Mouse (Mus musculus) heart, postnatal 0 days (tissue): ENCODE measurements around the gene Igdcc4.

Source experiments
- CTCF ChIP-seq: IDR thresholded peaks from 2 replicates; pipeline ENCODE4 v1.5.1; 2016; ENCODE audit warnings: antibody characterized with exemption, control low read depth, low read depth
- EP300 ChIP-seq: IDR thresholded peaks from 2 replicates; pipeline ENCODE4 v1.6.1; 2016; ENCODE audit warnings: antibody characterized with exemption, low read depth

DNA sequence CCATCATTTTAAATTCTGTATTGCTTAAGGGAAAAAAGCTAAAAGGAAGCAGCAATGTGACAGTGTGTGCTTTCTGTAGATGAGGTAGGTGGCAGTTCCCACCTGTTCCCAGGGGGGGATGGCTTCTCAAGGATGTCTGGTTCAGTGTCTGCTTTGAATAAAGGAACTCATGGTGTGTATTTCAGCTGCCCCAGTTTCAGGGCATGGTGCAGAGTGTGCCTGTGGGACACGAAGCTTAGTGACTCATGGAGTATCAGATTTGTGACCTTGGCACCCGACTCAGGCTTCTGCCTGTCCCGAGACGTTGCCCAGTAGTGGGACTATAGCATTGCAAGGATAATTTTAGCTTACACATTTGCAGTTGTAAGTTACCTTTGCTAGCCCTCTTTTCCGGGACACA lies 23.8 kb upstream of the Igdcc4 start:
- TF ChIP-seq CTCF (no peak), EP300 (no peak)
